Mouse (Mus musculus): Measurements from ENCODE around the gene Strip1.

GRCm38 (mm10) chr3:107652968-107653367 lies 21.5 kb upstream of the Strip1 start:
- TF ChIP-seq CTCF (IDR thresholded peaks at IDR 0.05; ENCODE audit: low read depth, low read length): no peak
- TF ChIP-seq TAL1 (conservative IDR thresholded peaks at IDR 0.05; ENCODE audit: low read depth, low read length): no peak
- no peak for TF ChIP-seq POLR2AphosphoS5 (IDR thresholded peaks at IDR 0.05; ENCODE audit: insufficient replicate concordance, low read depth, low read length)
- TF ChIP-seq GATA2 (IDR thresholded peaks at IDR 0.05; ENCODE audit: borderline replicate concordance, low read depth, low read length): no peak
- no peak for TF ChIP-seq GATA1 (IDR thresholded peaks at IDR 0.05; ENCODE audit: borderline replicate concordance, low read length)

Measured in G1E (cell line).